Mouse (Mus musculus): ENCODE data around the gene Myo15b. TPM values are rescaled to one million over a fixed set of nuclear protein-coding genes. Genes with fewer than 3 reads are reported as not detected.

Myo15b gene
- polyA plus RNA-seq, 1 experiment: 1,655 TPM

- peak overlapping the region; percentile 60 for H3K27ac ChIP-seq (ENCODE audit: insufficient read depth, low read depth, low read length)
- no peaks in the 10 kb centered on the region for H3K27me3 ChIP-seq (ENCODE audit: control insufficient read depth, insufficient read depth, low read length)
- 2% methylated on average over 28 of the region's 28 CpGs for WGBS
- TF ChIP-seq CTCF (IDR thresholded peaks at IDR 0.05; ENCODE audit: extremely low read depth, insufficient read length, insufficient replicate concordance, low read depth, low read length) (no peak), POLR2A (IDR thresholded peaks at IDR 0.05; ENCODE audit: low read depth, low read length) (no peak)
- H3K36me3 ChIP-seq (ENCODE audit: control insufficient read depth, insufficient read depth, low read length): peaks cover 25% of the 10 kb centered on the region
- peaks cover 30% of the 10 kb centered on the region for H3K4me1 ChIP-seq (ENCODE audit: control insufficient read depth, insufficient read depth, insufficient read length, low read length)
- H3K4me3 ChIP-seq (ENCODE audit: low read depth, low read length): peak overlapping the region; percentile 94
Observed at GRCm38 (mm10) chr11:115812533-115813420, 45.4 kb upstream of the Myo15b start.

DNA sequence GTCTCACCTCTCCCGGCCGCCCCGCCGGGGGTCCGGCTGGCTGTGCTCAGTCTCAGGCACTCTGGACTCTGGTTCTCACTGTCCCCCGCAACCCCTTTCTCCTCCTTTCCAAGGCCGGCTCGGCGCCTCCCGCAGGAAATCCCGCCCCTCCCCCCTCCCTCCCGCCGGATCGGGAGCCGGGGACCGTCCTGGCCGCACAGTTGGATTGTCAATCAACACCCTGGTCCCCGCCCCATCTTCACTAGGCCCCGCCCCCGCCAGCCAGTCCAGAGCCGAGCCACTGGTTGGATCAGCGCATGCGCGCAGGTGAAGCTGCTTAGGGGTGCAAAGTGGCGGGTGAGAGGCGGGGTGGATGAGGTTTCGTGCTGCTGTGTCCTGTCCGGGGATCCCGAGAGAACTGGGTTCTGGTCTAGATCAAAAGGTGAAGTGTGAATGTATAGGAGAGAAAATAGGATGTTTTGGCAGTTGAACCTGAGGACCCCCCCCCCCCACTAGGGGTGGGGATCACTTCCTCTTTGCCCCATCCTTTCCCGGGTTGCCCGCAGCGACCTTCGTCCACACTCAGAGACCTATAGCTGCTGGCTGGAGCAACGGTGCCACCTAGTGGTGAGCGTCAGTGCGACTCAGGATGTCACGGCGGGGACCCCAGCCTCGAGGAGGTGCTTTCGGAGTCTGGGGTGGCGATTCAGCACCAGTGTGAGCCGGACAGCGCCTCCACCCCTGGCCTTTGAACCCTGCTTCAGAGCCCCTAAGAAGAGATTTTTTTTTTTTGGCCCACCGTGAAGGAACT lies 44.5 kb upstream of the Myo15b start, which contains the start of gene Caskin2:
Gene Caskin2, minus strand, starts transcription at position 133 of the 790 bp plus-strand sequence.
- TF ChIP-seq POLR2A (IDR thresholded peaks at IDR 0.05; ENCODE audit: low read depth, low read length): peak; percentile 89
- peak; percentile 87 for TF ChIP-seq CTCF (IDR thresholded peaks at IDR 0.05; ENCODE audit: extremely low read depth, insufficient read length, insufficient replicate concordance, low read depth, low read length)
- WGBS: under 1% methylated on average over 44 of the region's 44 CpGs
- peak within 1 kb of the TSS; percentile 60 for H3K27ac ChIP-seq (ENCODE audit: insufficient read depth, low read depth, low read length)
- peaks cover 20% of the 10 kb centered on the region for H3K36me3 ChIP-seq (ENCODE audit: control insufficient read depth, insufficient read depth, low read length)
- no peaks in the 10 kb centered on the region for H3K27me3 ChIP-seq (ENCODE audit: control insufficient read depth, insufficient read depth, low read length)
- H3K4me3 ChIP-seq (ENCODE audit: low read depth, low read length): peak within 1 kb of the TSS; percentile 94
- peaks cover 28% of the 10 kb centered on the region for H3K4me1 ChIP-seq (ENCODE audit: control insufficient read depth, insufficient read depth, insufficient read length, low read length)

- peak within 1 kb of the TSS; percentile 48 for H3K27ac ChIP-seq (ENCODE audit: insufficient read depth, low read depth, low read length)
- TF ChIP-seq CTCF (IDR thresholded peaks at IDR 0.05; ENCODE audit: extremely low read depth, insufficient read length, insufficient replicate concordance, low read depth, low read length) (no peak), POLR2A (IDR thresholded peaks at IDR 0.05; ENCODE audit: low read depth, low read length) (peak; percentile 34; the same call in 1 of the 2 replicates)
Observed at GRCm38 (mm10) chr11:115814605-115815450, 43.4 kb upstream of the Myo15b start, which contains the start of gene Tsen54. TSS of gene Tsen54 (plus strand) at chr11:115814724.

DNA sequence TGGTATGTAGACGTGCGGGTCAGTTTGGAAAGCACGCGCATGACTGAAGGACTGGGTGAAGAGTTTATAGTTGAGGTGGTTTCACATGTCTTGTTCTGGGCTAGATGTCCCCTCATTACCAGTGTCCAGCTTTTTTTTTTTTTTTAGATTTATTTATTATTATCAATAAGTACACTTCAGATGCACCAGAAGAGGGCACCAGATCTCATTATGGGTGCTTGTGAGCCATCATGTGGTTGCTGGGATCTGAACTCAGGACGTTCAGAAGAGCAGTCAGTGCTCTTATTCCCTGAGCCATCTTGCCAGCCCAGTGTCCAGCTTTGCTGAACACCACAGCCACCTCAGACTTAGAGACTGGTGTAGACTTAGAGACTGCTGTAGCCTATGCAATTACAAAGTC lies 40.9 kb upstream of the Myo15b start:
- Histone ChIP-seq H3K27me3 (ENCODE audit: control insufficient read depth, insufficient read depth, low read length) (no peaks in the 10 kb centered on the region), H3K36me3 (ENCODE audit: control insufficient read depth, insufficient read depth, low read length) (peaks cover 18% of the 10 kb centered on the region), H3K4me3 (ENCODE audit: low read depth, low read length) (no peak overlapping the region), H3K4me1 (ENCODE audit: control insufficient read depth, insufficient read depth, insufficient read length, low read length) (peaks cover 7% of the 10 kb centered on the region; the same call in 1 of the 2 replicates), H3K27ac (ENCODE audit: insufficient read depth, low read depth, low read length) (no peak overlapping the region)
- WGBS: 83% methylated on average over 5 of the region's 5 CpGs
- TF ChIP-seq POLR2A (IDR thresholded peaks at IDR 0.05; ENCODE audit: low read depth, low read length) (no peak), CTCF (IDR thresholded peaks at IDR 0.05; ENCODE audit: extremely low read depth, insufficient read length, insufficient replicate concordance, low read depth, low read length) (no peak)

More at GRCm38 (mm10) chr11:115814605-115815450, 43.4 kb upstream of the Myo15b start, which contains the start of gene Tsen54:
- Histone ChIP-seq H3K27me3 (ENCODE audit: control insufficient read depth, insufficient read depth, low read length) (no peaks in the 10 kb centered on the region), H3K36me3 (ENCODE audit: control insufficient read depth, insufficient read depth, low read length) (peaks cover 15% of the 10 kb centered on the region), H3K4me1 (ENCODE audit: control insufficient read depth, insufficient read depth, insufficient read length, low read length) (peaks cover 22% of the 10 kb centered on the region), H3K4me3 (ENCODE audit: low read depth, low read length) (peak within 1 kb of the TSS; percentile 94)
- WGBS: under 1% methylated on average over 84 of the region's 84 CpGs

DNA sequence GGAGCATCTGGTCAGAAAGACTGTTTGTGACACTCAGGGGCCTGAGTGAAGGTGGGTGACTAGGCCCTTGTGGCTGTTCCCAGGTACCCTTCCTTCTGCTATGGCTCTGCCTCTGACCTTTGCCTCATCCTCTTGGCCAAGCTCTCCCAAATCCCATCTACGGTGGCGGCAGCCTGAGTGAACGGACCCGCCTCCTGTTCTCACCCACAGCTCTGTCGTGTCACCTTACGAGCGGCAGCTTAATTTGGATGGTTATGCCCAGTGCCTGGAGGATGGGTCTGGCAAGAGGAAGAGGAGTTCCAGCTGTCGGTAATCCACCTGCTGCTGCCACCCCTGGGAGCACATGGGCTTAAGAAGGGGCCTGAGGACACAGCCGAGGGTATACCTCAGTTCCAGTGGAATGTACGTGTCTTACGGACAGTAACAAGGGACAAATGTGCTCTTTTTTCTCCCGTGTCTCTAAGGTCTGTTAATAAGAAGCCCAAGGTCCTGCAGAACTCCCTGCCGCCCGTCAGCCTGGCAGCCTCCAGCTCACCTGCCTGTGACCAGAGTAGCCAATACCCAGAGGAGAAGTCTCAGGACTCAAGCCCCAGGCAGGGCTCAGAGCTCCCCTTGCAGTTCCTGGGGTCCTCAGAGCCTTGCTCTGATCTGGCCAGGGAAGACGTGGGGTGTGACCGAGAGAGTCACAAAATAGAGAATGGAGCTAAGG lies 38.1 kb upstream of the Myo15b start:
- Histone ChIP-seq H3K4me1 (ENCODE audit: control insufficient read depth, insufficient read depth, insufficient read length, low read length) (peaks cover 5% of the 10 kb centered on the region), H3K27ac (ENCODE audit: insufficient read depth, low read depth, low read length) (no peak overlapping the region), H3K27me3 (ENCODE audit: control insufficient read depth, insufficient read depth, low read length) (no peaks in the 10 kb centered on the region), H3K4me3 (ENCODE audit: low read depth, low read length) (no peak overlapping the region), H3K36me3 (ENCODE audit: control insufficient read depth, insufficient read depth, low read length) (peaks cover 18% of the 10 kb centered on the region)
- WGBS: 89% methylated on average over 16 of the region's 16 CpGs
- no peak for TF ChIP-seq POLR2A (IDR thresholded peaks at IDR 0.05; ENCODE audit: low read depth, low read length)
- no peak for TF ChIP-seq CTCF (IDR thresholded peaks at IDR 0.05; ENCODE audit: extremely low read depth, insufficient read length, insufficient replicate concordance, low read depth, low read length)

DNA sequence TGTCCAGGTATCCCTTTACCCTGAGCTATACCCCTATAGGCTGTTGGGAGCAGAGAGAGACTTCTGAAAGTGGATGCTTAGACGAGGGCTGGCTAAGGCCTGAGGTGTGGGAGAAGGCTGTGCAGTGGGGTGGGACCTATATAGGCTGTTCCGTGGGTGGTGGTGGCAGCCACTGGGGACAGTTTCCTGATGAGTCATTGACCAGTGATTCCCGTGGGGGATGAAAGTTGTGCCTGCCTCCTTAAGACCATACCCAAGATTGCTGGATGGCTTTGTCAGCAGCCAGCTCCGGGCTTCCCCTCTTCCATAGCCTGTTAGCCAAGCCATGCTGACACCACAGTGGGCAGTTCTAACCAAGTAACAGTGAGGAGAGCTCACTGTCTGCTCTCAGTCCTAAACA lies 37.2 kb upstream of the Myo15b start:
- peaks cover 3% of the 10 kb centered on the region; the same call in 1 of the 2 replicates for H3K4me1 ChIP-seq (ENCODE audit: control insufficient read depth, insufficient read depth, insufficient read length, low read length)

More for the DNA sequence above, 37.2 kb upstream of the Myo15b start:
- 60% methylated on average over 4 of the region's 4 CpGs for WGBS
- Histone ChIP-seq H3K4me3 (ENCODE audit: low read depth, low read length) (no peak overlapping the region), H3K27ac (ENCODE audit: insufficient read depth, low read depth, low read length) (no peak overlapping the region), H3K27me3 (ENCODE audit: control insufficient read depth, insufficient read depth, low read length) (no peaks in the 10 kb centered on the region), H3K36me3 (ENCODE audit: control insufficient read depth, insufficient read depth, low read length) (peaks cover 18% of the 10 kb centered on the region)
- TF ChIP-seq CTCF (IDR thresholded peaks at IDR 0.05; ENCODE audit: extremely low read depth, insufficient read length, insufficient replicate concordance, low read depth, low read length) (no peak), POLR2A (IDR thresholded peaks at IDR 0.05; ENCODE audit: low read depth, low read length) (no peak)
